Mouse (Mus musculus): Measurements from ENCODE around the gene Abhd12. TPM values are rescaled to one million over a fixed set of nuclear protein-coding genes. Genes with fewer than 3 reads are reported as not detected.
"Not testable (repeated sequence)": the region's sequence is repeated elsewhere in the genome, so short reads cannot be mapped to it uniquely, and the experiment has no call there.

Abhd12 gene
- total RNA-seq, 4 experiments from 2014 or later, result 331 to 348 (median 335) TPM

GRCm38 (mm10) chr2:150909429-150910039 is 5.0 kb upstream of the Abhd12 start:
- peak; percentile 81 to 85 for DNase-seq (ENCODE audit: low spot score in 2 of 2)

GRCm38 (mm10) chr2:150908881-150909280 is 4.3 kb upstream of the Abhd12 start:
- not testable (repeated sequence) for DNase-seq (ENCODE audit: low spot score in 2 of 2)

- DNase-seq (ENCODE audit: low spot score in 2 of 2), result no peak
Observed at GRCm38 (mm10) chr2:150904936-150905450, 452 bp upstream of the Abhd12 start, which contains the start of gene Gins1. TSS of gene Gins1 (plus strand) at chr2:150905400.

- no peak for DNase-seq (ENCODE audit: low spot score in 2 of 2)
Observed at GRCm38 (mm10) chr2:150902347-150902746, 2.2 kb downstream of the Abhd12 start.

- no peak for DNase-seq (ENCODE audit: low spot score in 2 of 2)
Observed at GRCm38 (mm10) chr2:150900341-150900740, 4.2 kb downstream of the Abhd12 start.

GRCm38 (mm10) chr2:150895691-150896252 is 8.8 kb downstream of the Abhd12 start:
- DNase-seq (ENCODE audit: low spot score in 2 of 2), result no peak

GRCm38 (mm10) chr2:150894617-150895267 is 9.8 kb downstream of the Abhd12 start:
- no peak for DNase-seq (ENCODE audit: low spot score in 2 of 2)

GRCm38 (mm10) chr2:150887370-150887769 is 17.2 kb downstream of the Abhd12 start:
- no peak for DNase-seq (ENCODE audit: low spot score in 2 of 2)

GRCm38 (mm10) chr2:150886315-150886714 is 18.2 kb downstream of the Abhd12 start:
- no peak for DNase-seq (ENCODE audit: low spot score in 2 of 2)

- DNase-seq (ENCODE audit: low spot score in 2 of 2), result no peak
Observed at GRCm38 (mm10) chr2:150885814-150886213, 18.7 kb downstream of the Abhd12 start.

GRCm38 (mm10) chr2:150884779-150885110 is 19.8 kb downstream of the Abhd12 start:
- DNase-seq (ENCODE audit: low spot score in 2 of 2), result no peak

- no peak for DNase-seq (ENCODE audit: low spot score in 2 of 2)
Observed at GRCm38 (mm10) chr2:150884075-150884778, 20.3 kb downstream of the Abhd12 start.

- no peak for DNase-seq (ENCODE audit: low spot score in 2 of 2)
Observed at GRCm38 (mm10) chr2:150877561-150877960, 27.0 kb downstream of the Abhd12 start.

GRCm38 (mm10) chr2:150875226-150875625 is 29.3 kb downstream of the Abhd12 start:
- no peak for DNase-seq (ENCODE audit: low spot score in 2 of 2)

- no peak for DNase-seq (ENCODE audit: low spot score in 2 of 2)
Observed at GRCm38 (mm10) chr2:150874508-150874907, 30.0 kb downstream of the Abhd12 start.

GRCm38 (mm10) chr2:150869446-150869845 is 35.1 kb downstream of the Abhd12 start:
- no peak for DNase-seq (ENCODE audit: low spot score in 2 of 2)

- no peak for DNase-seq (ENCODE audit: low spot score in 2 of 2)
Observed at GRCm38 (mm10) chr2:150867021-150867420, 37.5 kb downstream of the Abhd12 start.

- no peak for DNase-seq (ENCODE audit: low spot score in 2 of 2)
Observed at GRCm38 (mm10) chr2:150861128-150861527, 43.4 kb downstream of the Abhd12 start.

GRCm38 (mm10) chr2:150859709-150860470 is 44.7 kb downstream of the Abhd12 start:
- no peak for DNase-seq (ENCODE audit: low spot score in 2 of 2)

- no peak for DNase-seq (ENCODE audit: low spot score in 2 of 2)
Observed at GRCm38 (mm10) chr2:150858724-150859487, 45.6 kb downstream of the Abhd12 start.
